Mouse (Mus musculus) testis, adult 2 months (tissue): ENCODE measurements at regions not wholly inside any gene's neighbourhood (a gene's known extent, or its start where the extent isn't known, plus 50 kb on each side); places are given as distances from the start of the nearest gene placed in this dataset.

ENCODE experiments used
- H3K27ac ChIP-seq: fragments of 200-500 bp; 2 replicates; pipeline ENCODE4 v1.5.1; 2012; ENCODE audit warnings: low read depth, low read length; ENCODE audit not compliant: control insufficient read depth, insufficient read depth
- H3K27me3 ChIP-seq: fragments of 200-500 bp; 2 replicates; pipeline ENCODE4 v1.6.1; 2012; ENCODE audit warnings: mild to moderate bottlenecking, low read length, moderate library complexity; ENCODE audit not compliant: control insufficient read depth, insufficient read depth
- H3K36me3 ChIP-seq: fragments of 200-500 bp; 2 replicates; pipeline ENCODE4 v1.6.1; 2012; ENCODE audit warnings: mild to moderate bottlenecking, low read length; ENCODE audit not compliant: control insufficient read depth, insufficient read depth
- H3K4me1 ChIP-seq: fragments of 200-500 bp; 2 replicates; pipeline ENCODE4 v1.6.1; 2012; ENCODE audit warnings: low read length; ENCODE audit not compliant: control insufficient read depth, insufficient read depth
- H3K4me3 ChIP-seq: fragments of 200-500 bp; 2 replicates; pipeline ENCODE4 v1.5.1; 2012; ENCODE audit warnings: low read depth, mild to moderate bottlenecking, low read length, moderate library complexity, mixed read lengths; ENCODE audit not compliant: control insufficient read depth
- CTCF ChIP-seq: fragments of 200-500 bp; IDR thresholded peaks from 2 replicates; pipeline ENCODE4 v1.5.1; 2012; ENCODE audit warnings: low read depth, mild to moderate bottlenecking, inconsistent platforms, low read length, moderate library complexity; ENCODE audit not compliant: control insufficient read depth, insufficient read depth, insufficient replicate concordance
- POLR2A ChIP-seq: fragments of 200-500 bp; IDR thresholded peaks from 2 replicates; pipeline ENCODE4 v1.6.1; 2012; ENCODE audit warnings: low read depth, mild to moderate bottlenecking, inconsistent platforms, low read length, moderate library complexity; ENCODE audit not compliant: control insufficient read depth

GRCm38 (mm10) chr10:98665936-98666505 is 248.2 kb upstream of the Atp2b1 start:
- Histone ChIP-seq H3K27me3 (no peaks in the 10 kb centered on the region), H3K4me1 (no peaks in the 10 kb centered on the region), H3K36me3 (no peaks in the 10 kb centered on the region), H3K4me3 (no peak overlapping the region), H3K27ac (no peak overlapping the region)
- no peak for TF ChIP-seq CTCF
- no peak for TF ChIP-seq POLR2A

GRCm38 (mm10) chr10:98667728-98668127 is 246.5 kb upstream of the Atp2b1 start:
- TF ChIP-seq CTCF (no peak), POLR2A (no peak)
- no peak overlapping the region for H3K27ac ChIP-seq

GRCm38 (mm10) chr10:98674131-98674530 is 240.1 kb upstream of the Atp2b1 start:
- Histone ChIP-seq H3K4me1 (no peaks in the 10 kb centered on the region), H3K27ac (no peak overlapping the region), H3K4me3 (no peak overlapping the region), H3K27me3 (no peaks in the 10 kb centered on the region), H3K36me3 (no peaks in the 10 kb centered on the region)
- TF ChIP-seq POLR2A (no peak), CTCF (no peak)

More at GRCm38 (mm10) chr10:98667728-98668127, 246.5 kb upstream of the Atp2b1 start:
- Histone ChIP-seq H3K4me1 (no peaks in the 10 kb centered on the region), H3K27me3 (no peaks in the 10 kb centered on the region), H3K36me3 (no peaks in the 10 kb centered on the region), H3K4me3 (no peak overlapping the region)

- Histone ChIP-seq H3K36me3 (no peaks in the 10 kb centered on the region), H3K4me1 (no peaks in the 10 kb centered on the region), H3K27ac (no peak overlapping the region), H3K4me3 (no peak overlapping the region), H3K27me3 (no peaks in the 10 kb centered on the region)
- TF ChIP-seq POLR2A (no peak), CTCF (no peak)
These were observed 237.3 kb upstream of the Atp2b1 start for GRCm38 (mm10) chr10:98676907-98677306.

GRCm38 (mm10) chr10:98678234-98678633 is 236.0 kb upstream of the Atp2b1 start:
- TF ChIP-seq CTCF, result no peak
- no peak for TF ChIP-seq POLR2A
- Histone ChIP-seq H3K36me3 (no peaks in the 10 kb centered on the region), H3K27ac (no peak overlapping the region), H3K4me1 (no peaks in the 10 kb centered on the region), H3K27me3 (no peaks in the 10 kb centered on the region), H3K4me3 (no peak overlapping the region)

GRCm38 (mm10) chr10:98682436-98682835 is 231.8 kb upstream of the Atp2b1 start:
- Histone ChIP-seq H3K36me3 (no peaks in the 10 kb centered on the region), H3K4me3 (no peak overlapping the region), H3K27me3 (no peaks in the 10 kb centered on the region), H3K27ac (no peak overlapping the region), H3K4me1 (0 out of 2 replicates have a peak, but pooled peaks cover 4% of the 10 kb centered on the region)
- TF ChIP-seq CTCF, result no peak
- TF ChIP-seq POLR2A, result no peak

- H3K4me1 ChIP-seq, result 0 out of 2 replicates have a peak, but pooled peaks cover 4% of the 10 kb centered on the region
- TF ChIP-seq POLR2A, result no peak
- TF ChIP-seq CTCF, result no peak
- no peaks in the 10 kb centered on the region for H3K27me3 ChIP-seq
- no peaks in the 10 kb centered on the region for H3K36me3 ChIP-seq
- peak overlapping the region; percentile 8; the same call in 1 of the 2 replicates for H3K4me3 ChIP-seq
- H3K27ac ChIP-seq, result no peak overlapping the region
These were observed 230.0 kb upstream of the Atp2b1 start for GRCm38 (mm10) chr10:98684195-98684594.
